Mouse (Mus musculus) MEL (cell line): ENCODE data around the gene Alg2.

Experiments
- CHD2 ChIP-seq: IDR thresholded peaks from 2 replicates; pipeline ENCODE4 v1.6.1; 2011; ENCODE audit warnings: low read length, improper control_type of control experiment
- CTCF ChIP-seq, 3 experiments: IDR thresholded peaks in 2 of 3; conservative IDR thresholded peaks in 1 of 3; 2 replicates each; pipeline ENCODE4 v1.5.1; 2011 to 2012; ENCODE audit warnings: low read length in 3 of 3, low read depth in 2 of 3, mild to moderate bottlenecking in 2 of 3, improper control_type of control experiment in 1 of 3, inconsistent platforms in 1 of 3, mixed read lengths in 1 of 3, moderate library complexity in 1 of 3; ENCODE audit not compliant: control insufficient read depth in 1 of 3, insufficient read depth in 1 of 3, poor library complexity in 1 of 3, severe bottlenecking in 1 of 3
- ELF1 ChIP-seq: IDR thresholded peaks from 2 replicates; pipeline ENCODE4 v1.6.1; 2014; ENCODE audit warnings: low read depth, mild to moderate bottlenecking, inconsistent platforms, low read length, improper control_type of control experiment, moderate library complexity
- EP300 ChIP-seq, 2 experiments: IDR thresholded peaks; 2 replicates each; pipeline ENCODE4 v1.6.1; 2011; ENCODE audit warnings: improper control_type of control experiment in 2 of 2, low read length in 2 of 2, low read depth in 1 of 2, mild to moderate bottlenecking in 1 of 2
- HCFC1 ChIP-seq: IDR thresholded peaks from 2 replicates; pipeline ENCODE4 v1.6.1; 2012; ENCODE audit warnings: low read depth, mild to moderate bottlenecking, inconsistent platforms, low read length, improper control_type of control experiment, moderate library complexity
- MEF2A ChIP-seq: IDR thresholded peaks from 2 replicates; pipeline ENCODE4 v1.6.1; 2014; ENCODE audit warnings: low read depth, mild to moderate bottlenecking, inconsistent platforms, low read length, improper control_type of control experiment; ENCODE audit not compliant: poor library complexity, insufficient replicate concordance, severe bottlenecking; ENCODE audit errors: extremely low read depth
- MYB ChIP-seq: IDR thresholded peaks from 2 replicates; pipeline ENCODE4 v1.6.1; 2011; ENCODE audit warnings: mild to moderate bottlenecking, low read depth, low read length, improper control_type of control experiment
- NELFE ChIP-seq: IDR thresholded peaks from 2 replicates; pipeline ENCODE4 v1.6.1; 2011; ENCODE audit warnings: low read depth, low read length, improper control_type of control experiment
- POLR2A ChIP-seq, 2 experiments: IDR thresholded peaks; 2 replicates each; pipeline ENCODE4 v1.6.1; 2011 to 2012; ENCODE audit warnings: low read length in 2 of 2, mild to moderate bottlenecking in 2 of 2, control low read depth in 1 of 2, improper control_type of control experiment in 1 of 2, low read depth in 1 of 2, moderate library complexity in 1 of 2; ENCODE audit not compliant: control insufficient read depth in 1 of 2, insufficient read depth in 1 of 2, poor library complexity in 1 of 2
- POLR2AphosphoS5 ChIP-seq: IDR thresholded peaks from 2 replicates; pipeline ENCODE4 v1.6.1; 2012; ENCODE audit warnings: low read depth, borderline replicate concordance, mild to moderate bottlenecking, inconsistent platforms, low read length, moderate library complexity, mixed read lengths
- TAL1 ChIP-seq: IDR thresholded peaks from 2 replicates; pipeline ENCODE4 v1.6.1; 2012; ENCODE audit warnings: mild to moderate bottlenecking, inconsistent platforms, low read length, moderate library complexity, mixed read lengths
- USF1 ChIP-seq: IDR thresholded peaks from 2 replicates; pipeline ENCODE4 v1.6.1; 2014; ENCODE audit warnings: low read depth, mild to moderate bottlenecking, inconsistent platforms, low read length, improper control_type of control experiment, moderate library complexity
- USF2 ChIP-seq, 2 experiments: IDR thresholded peaks; 2 replicates each; pipeline ENCODE4 v1.6.1; 2011 to 2012; ENCODE audit warnings: improper control_type of control experiment in 2 of 2, low read length in 2 of 2, borderline replicate concordance in 1 of 2, inconsistent platforms in 1 of 2, low read depth in 1 of 2, mild to moderate bottlenecking in 1 of 2; ENCODE audit not compliant: insufficient read depth in 1 of 2
- ZMIZ1 ChIP-seq: IDR thresholded peaks from 2 replicates; pipeline ENCODE4 v1.6.1; 2012; ENCODE audit warnings: low read depth, mild to moderate bottlenecking, inconsistent platforms, low read length, improper control_type of control experiment, moderate library complexity

DNA sequence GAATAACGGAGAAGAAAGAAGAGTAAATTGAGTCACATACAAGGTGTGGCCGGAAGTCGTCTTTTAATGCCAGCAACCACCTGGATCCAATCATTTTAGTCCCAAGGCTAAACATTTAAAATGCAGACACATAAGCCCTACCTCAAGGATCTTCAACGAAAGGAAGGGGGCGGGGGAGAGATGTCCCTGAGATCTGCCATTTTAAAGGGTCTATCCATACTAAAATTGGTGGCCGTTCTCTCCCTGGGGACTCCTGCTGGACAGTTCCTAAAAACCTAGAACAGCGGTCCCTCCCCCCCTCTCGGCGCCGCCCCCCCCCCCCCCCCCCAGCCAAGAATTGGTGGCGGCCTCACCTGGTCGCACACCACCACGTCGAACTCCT lies 556 bp downstream of the Alg2 start:
- TF ChIP-seq EP300 (IDR thresholded peaks at IDR 0.05; ENCODE audit: low read depth in 1 of 2, low read length in 2 of 2) (no peak), HCFC1 (no peak), USF2 (IDR thresholded peaks at IDR 0.05; ENCODE audit: borderline replicate concordance in 1 of 2, insufficient read depth in 1 of 2, low read depth in 1 of 2, low read length in 2 of 2) (no peak), MEF2A (no peak), POLR2A (IDR thresholded peaks at IDR 0.05; ENCODE audit: control insufficient read depth in 1 of 2, insufficient read depth in 1 of 2, low read depth in 1 of 2, low read length in 2 of 2, poor library complexity in 1 of 2) (no peak), MYB (no peak), ELF1 (no peak; the same call in 1 of the 2 replicates), ZMIZ1 (no peak), TAL1 (no peak), CHD2 (no peak), POLR2AphosphoS5 (no peak), CTCF (IDR thresholded peaks at IDR 0.05 in 2 of 3, conservative IDR thresholded peaks at IDR 0.05 in 1 of 3; ENCODE audit: control insufficient read depth in 1 of 3, insufficient read depth in 1 of 3, low read depth in 2 of 3, low read length in 3 of 3, poor library complexity in 1 of 3, severe bottlenecking in 1 of 3) (no peak), USF1 (no peak), NELFE (no peak)
